Mouse (Mus musculus): ENCODE data around the gene Rnf214. TPM values are rescaled to one million over a fixed set of nuclear protein-coding genes. Genes with fewer than 3 reads are reported as not detected.

The Rnf214 gene
- 13.4 and 14.2 TPM in 2 replicates for polyA plus RNA-seq (2012)

GRCm38 (mm10) chr9:45906355-45907077 lies at the start of gene Rnf214, which contains the start of gene Pcsk7:
TSS of gene Rnf214 (minus strand) at chr9:45906911.
TSS of gene Pcsk7 (plus strand) at chr9:45906497.

DNA sequence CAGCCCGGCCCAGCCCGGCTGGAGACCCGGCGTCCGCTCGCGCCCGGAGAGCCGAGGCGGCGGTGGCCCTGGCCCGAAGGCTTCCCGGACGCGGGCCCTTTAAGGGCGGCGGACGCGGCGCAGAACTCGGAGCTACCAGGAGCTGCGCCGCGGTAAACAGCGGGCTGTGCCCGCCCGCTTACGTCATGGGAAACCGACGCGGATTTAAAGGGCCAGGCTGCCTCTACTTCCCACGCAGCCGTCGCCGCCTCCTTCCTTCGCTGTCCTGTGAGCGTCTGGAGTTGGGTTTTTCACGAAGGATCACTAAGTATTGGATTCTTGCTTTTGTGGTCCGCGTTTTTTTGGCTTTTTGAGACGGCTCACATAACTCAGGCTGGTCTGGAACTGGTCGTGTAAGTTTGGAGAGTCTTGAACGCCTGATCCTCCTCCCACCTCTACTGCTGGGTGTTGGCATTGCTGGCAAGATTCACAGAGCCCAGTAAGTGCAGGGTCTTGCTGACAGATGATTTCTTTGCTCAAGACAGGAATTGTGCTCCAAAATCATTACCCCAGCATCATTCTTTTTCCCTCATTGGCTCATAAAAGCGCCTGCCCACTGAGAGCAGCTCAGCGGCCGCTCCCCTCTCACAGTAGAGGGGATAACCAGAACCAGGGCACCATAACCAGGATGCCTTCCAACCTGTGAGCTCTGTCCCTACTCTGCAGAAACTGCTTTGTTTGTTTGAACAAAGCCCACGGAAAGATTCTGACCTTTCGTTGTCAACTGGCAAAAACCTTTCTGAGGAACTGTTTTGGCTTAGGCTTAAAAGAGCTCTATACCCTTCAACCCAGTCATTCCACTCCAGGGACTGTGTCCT lies 48.6 kb upstream of the Rnf214 start, which contains the start of gene Sidt2:
Gene Sidt2 (minus strand): TSS at position 152 of the 857 bp plus-strand sequence.

GRCm38 (mm10) chr9:45935628-45936210 lies 29.0 kb upstream of the Rnf214 start, which contains the start of gene Tagln:
TSS of gene Tagln (minus strand) at chr9:45936058.

DNA sequence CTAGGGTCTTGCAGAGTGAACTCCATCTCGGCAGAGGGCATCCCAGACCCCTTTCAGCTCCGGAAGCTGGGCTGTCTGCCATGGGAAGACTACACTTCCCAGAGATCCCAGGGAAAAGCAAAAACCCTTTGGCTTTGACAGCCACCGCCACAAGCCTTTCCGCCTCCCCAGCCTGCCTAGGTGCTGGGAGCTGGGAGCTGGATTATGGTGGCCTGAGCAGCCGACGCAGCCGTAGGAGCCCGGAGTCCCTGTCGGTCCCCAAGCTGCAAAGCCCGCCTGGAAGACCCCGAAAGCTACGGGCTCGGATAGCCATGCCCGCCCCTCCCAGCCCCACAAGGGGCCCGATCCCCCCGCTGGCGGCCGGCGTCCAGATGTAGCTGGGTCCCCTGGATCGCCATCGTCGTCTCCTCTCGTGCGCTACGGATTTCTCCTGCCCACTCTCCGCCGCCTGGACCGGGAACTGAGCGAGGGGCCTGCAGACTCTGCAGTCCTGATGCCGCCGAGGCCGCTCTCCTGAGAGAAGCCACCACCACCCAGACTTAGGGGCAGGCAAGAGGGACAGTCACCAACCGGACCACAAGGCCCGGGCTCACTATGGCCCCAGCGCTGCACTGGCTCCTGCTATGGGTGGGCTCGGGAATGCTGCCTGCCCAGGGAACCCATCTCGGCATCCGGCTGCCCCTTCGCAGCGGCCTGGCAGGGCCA lies 68.1 kb downstream of the Rnf214 start, which contains the start of gene Bace1:
Gene Bace1 (plus strand): TSS at position 147 of the 705 bp plus-strand sequence.

GRCm38 (mm10) chr9:45828291-45828963 lies 78.3 kb downstream of the Rnf214 start, which contains the start of gene Cep164:
TSS of gene Cep164 (minus strand) at chr9:45828691.

Other genes with a start within 250 kb of the Rnf214 start
- gene Cep164, start 78.2 kb downstream of the Rnf214 start, polyA plus RNA-seq (2012) = 60.4 and 71.0 TPM in 2 replicates
- 20.6 and 33.6 TPM in 2 replicates for gene Bace1, start 68.3 kb downstream of the Rnf214 start, polyA plus RNA-seq (2012)
- 10.4 and 12.6 TPM in 2 replicates for gene Pcsk7, start 414 bp downstream of the Rnf214 start, polyA plus RNA-seq (2012)
- 0.24 and 0.34 TPM in 2 replicates for gene Tagln, start 29.1 kb upstream of the Rnf214 start, polyA plus RNA-seq (2012)
- gene Sidt2, start 48.3 kb upstream of the Rnf214 start, polyA plus RNA-seq (2012) = 63.1 and 63.3 TPM in 2 replicates
- gene Pafah1b2, start 105.8 kb upstream of the Rnf214 start, polyA plus RNA-seq (2012) = 93.9 and 102 TPM in 2 replicates
- 21.0 and 25.5 TPM in 2 replicates for gene Sik3, start 105.9 kb upstream of the Rnf214 start, polyA plus RNA-seq (2012)

All from megakaryocyte-erythroid progenitor cell, adult 5 weeks (primary cell).